Mouse (Mus musculus) brain, adult 2 months (tissue): ENCODE data around the gene 1700061G19Rik.

Experiments
- DNase-seq: peaks from one replicate; pipeline ENCODE4 v3.0.0; 2011; ENCODE audit warnings: low read depth, low spot score

1700061G19Rik gene

DNA sequence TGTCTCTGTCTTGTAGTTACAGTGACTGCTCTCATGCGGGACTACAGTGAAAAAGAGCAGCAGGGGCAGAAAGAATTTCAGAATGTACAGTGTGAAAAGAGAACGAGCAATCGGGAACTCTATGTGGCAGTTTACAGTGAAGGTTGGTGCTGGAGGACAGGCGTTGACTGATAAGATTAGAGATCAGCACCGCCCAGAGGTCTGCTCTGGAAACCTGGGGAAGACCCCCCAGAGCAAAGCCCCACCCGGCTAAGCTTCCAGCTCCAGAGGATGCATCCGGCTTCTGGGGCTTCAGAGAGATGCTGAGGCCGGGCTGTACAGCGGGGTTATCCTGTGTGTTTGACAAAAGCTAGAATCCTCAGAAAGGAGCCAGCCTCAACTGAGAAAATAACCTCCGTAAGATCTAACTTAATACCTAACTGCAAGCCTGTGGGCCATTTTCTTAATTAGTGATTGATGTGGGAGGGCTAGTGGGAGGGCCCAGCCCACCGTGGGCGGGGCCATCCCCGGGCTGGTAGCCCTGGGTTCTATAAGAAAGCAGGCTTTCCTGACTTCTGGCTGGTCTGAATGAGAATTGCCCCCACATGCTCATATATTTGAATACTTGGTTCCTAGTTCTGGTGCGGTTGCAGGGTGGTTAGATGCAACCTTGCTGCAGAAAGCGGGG, 4.9 kb upstream of the 1700061G19Rik start:
- no peak for DNase-seq

DNA sequence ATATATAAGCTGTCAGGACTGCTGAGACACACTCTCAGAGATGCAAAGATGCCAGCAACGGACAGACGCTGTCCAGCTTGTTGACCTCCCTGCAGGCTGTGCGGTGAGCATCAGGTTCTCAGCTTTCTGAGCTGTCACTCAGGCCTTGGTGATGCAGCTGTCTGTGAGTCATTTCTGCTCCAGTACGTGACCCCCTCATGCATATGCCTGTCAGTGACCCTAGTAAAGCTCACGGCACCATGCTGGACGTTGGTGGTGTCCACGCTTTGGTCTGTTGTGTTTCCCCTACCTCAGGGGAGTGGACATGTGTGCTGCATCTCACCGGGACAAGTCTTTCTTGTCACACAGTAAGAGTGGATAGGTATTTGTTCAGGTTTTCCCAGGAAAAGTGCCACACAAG, 3.5 kb upstream of the 1700061G19Rik start:
- DNase-seq = no peak

DNA sequence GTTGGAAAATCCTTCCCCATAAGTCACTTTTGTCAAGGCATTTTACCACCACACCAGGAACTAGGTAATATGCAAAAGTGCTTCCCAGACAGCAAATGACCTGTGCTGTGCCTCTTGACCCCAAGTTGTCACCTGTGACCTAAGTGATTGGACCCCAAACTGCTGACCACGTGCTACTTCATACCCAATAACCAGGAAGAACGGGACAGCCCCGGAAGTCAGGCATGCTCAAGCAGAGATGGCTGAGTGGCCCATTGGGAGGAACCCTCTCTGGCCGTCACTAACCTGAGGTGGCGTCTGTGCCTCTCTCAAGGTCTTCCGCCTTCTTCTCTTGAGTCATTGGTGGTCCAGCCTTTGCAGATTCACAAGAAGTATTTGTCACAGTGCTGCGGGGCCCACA, 2.8 kb upstream of the 1700061G19Rik start:
- DNase-seq = no peak

DNA sequence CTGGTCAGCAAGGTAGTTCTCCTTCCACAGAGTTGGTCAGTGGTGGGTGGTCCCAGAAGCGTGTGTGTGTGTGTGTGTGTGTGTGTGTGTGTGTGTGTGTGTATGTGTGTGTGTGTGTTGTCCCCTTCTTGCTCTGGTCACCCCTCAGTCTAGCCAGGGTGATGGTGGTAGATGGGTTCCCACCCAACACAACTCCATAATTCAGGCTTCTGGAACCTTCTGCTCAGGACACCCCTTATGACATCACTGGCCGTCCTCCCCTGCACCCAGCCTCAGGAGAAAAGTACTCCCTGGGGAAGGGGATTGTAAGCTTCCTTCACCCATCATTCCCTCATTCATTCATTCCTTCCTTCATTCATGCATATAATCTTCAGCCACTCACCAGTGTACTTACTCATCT, 1.0 kb upstream of the 1700061G19Rik start, which contains the start of gene Acsbg2:
Acsbg2 (minus strand) TSS at position 211 of the 400 bp plus-strand sequence.
- no peak for DNase-seq

DNA sequence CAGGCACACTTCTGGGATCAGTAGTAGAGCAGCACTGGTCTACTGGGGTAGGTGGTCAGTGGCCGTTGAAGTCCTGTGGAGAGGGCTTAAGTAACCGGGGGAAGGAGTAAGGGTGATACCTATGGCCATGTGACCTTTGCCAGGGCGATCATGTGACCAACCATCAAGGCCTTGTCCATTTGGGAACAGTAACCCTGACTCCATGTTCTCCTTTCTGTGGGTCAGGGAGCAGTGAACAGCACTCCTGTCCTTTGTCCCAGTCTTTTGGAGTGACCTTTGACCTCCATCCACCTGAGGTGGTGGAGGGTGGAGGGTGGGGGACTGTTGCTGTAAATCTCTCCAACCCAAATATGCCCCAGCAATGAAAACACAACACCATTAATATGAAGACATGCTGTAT, 1.2 kb downstream of the 1700061G19Rik start:
- DNase-seq = no peak

DNA sequence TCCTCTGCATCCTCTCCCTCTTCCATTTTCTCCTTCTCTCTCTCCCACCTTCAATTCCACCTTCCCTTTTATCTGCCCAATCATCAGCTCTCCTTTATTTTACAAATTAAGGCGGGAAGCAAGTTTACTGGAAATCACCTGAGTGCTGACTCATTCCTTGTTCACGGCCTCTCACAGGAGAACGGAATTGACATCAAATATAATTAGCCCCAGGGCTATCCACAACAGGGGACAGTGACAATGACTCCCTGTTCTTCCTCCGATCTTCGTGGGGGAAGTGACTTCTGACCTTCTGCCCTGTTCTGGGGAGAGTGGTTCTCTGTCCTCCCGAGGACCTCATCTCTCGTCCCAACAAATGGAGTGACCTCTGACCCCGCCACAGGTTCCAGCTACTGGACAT, 1.7 kb downstream of the 1700061G19Rik start:
- DNase-seq = no peak

DNA sequence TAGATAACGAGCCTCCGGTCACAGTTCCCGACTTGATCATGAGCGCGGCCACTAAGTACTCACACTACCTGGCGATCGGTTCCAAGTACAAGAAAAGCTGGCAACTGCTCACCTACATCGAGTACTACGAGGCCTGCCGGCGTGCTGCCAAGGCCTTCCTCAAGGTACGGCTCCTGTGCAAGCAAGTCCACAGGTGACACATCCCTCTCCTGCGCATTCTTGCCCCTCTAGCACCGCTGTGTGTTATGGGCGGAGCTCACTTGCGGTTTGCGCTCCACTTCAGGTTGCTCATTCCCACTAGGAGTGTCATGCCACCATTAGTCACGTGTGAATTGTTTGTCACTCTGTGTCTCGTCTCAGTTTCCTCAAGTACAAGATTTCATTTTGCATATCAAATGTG, 2.1 kb downstream of the 1700061G19Rik start:
- DNase-seq = no peak

DNA sequence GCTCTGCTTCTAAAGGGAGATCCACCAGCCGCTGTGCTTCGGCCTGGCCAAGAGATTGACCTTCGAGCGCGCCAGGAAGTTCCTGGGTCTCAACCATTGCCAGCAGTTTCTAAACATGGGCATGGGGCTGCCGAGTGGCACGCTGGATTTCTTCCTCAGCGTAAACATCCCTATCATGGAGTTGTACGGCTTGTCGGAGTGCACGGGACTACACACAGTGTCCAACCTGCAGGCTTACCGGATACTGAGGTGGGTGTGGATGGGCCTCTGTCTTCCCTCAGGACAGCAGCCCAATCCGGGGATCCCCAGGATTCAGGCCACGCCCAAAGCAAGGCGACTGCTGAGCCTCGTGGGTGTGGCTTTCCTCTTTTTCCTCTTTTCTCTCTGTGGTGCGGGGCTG, 8.3 kb downstream of the 1700061G19Rik start:
- DNase-seq = no peak

DNA sequence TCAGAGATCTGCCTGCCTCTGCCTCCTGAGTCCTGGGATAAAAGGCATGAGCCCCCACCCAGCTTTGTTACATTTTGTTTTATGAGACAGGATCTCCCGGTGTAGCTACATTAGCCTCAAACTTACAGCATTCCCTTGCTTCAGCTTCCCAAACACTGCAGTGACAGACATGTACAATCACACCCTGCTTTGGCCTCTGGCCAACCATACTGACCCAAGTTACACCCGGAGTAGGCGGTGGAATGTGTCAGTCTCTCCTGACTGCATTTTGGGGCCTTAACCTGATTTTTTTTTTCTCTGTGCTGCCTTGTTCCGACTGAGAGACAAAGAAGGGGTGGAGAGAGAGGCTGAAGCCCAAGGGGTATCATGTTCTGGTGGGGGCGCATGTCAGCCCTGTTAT, 9.1 kb downstream of the 1700061G19Rik start:
- no peak for DNase-seq

DNA sequence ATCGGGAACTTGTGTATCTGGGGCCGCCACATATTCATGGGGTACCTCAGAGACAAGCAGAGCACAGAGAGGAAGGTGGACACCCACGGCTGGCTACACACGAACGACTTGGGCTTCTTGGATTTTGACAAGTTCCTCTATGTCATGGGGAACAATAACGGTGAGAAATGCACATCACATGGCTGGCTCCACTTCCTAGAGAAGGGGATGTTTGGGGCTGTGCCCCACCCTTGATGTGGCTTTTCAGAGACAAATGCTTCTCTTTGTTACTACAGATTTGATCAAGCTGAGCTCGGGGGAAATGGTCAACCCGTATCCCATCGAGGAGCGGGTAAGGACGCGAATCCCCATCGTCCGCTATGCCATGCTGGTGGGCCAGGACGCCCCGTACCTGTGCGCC, 9.5 kb downstream of the 1700061G19Rik start:
- no peak for DNase-seq

DNA sequence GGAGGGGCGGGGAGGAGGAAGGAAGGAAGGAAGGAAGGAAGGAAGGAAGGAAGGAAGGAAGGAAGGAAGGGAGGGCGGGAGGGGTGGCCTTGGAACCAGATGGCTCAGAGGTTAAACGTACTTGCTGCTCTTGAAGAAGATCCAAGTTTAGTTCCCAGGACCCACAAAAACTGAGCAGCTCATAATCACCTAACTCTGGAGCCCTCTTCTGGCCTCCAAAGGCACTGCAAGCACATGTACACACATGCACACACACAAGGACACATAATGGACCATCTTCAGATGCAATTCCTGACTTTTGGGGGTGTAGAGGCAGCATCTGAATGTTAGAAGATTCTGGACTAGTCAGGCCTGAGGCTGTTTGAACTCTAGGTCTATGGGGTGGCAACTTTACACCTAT, 12.8 kb downstream of the 1700061G19Rik start:
- DNase-seq = no peak

DNA sequence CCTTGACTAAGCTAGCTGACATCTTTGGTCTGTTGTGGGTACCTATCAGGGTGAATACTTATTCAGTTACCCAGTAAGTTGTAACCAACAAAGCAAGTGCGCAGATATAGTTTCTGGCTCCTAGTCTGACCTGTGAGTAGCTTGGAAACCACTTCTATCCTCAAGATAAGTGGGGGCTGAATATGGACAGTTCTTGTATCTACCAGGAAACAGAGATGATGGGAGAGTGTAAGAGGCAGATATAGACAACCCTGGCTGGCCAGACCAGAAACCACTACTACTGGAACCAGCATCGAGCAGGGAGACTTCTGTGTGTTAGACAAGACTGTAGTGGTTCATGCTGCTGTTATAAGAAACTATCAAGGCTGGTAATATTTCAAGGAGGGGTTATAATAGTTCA, 14.7 kb downstream of the 1700061G19Rik start:
- no peak for DNase-seq

DNA sequence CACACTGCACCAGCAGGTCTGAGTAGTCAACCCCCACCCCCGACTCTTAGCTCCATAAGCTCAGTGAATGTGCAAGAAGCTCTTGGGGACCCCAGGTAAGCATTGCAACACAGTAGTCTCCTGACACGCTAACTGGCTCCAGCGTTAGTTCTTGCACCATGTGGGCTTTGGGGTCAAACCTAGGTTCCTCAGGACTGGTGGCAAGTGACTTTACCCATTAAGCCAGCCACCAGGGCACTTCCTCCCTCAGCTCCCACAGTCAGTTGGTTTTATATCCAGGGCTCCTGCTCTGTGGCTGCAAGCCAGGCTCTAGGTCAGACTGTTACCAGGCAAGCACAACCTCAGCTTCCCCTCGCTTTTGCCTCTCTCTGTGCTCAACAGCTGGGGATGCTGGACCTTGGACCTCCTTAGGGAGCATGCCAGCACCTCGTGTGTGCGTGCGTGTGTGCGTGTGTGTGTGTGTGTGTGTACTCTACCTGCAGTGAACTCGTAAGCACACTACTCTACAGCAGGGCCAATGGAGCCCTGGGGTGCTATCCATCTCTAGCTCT, 20.2 kb downstream of the 1700061G19Rik start:
- DNase-seq = no peak

DNA sequence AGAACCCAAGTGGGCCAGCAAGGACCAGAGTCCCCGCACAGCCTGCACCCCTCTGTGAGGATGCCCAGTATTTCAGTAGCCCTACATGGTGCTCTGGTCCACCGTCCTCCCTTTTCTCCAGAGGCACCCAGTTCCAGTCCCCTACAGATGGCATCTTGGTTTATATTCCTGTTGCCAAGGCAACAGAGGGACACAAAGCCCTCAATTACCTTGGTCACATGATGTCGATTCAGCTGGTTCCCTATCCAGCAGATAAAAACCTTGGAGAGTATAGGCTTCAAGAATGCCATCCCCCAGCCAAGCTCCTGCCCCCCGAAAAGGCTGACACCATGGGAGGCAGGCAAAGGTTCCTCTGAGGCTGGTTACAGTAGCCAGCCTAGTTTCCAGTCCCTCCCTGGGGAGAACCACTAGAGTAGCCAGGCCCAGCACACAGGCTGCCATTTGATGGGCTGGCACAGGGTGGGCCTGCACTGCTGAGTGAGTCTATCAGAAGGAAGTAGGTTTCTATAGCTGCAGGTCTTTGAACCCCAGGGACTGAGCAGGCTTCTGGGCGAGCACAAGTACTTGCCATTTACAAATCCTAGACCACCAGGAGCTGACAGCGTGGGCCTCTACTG, 21.3 kb downstream of the 1700061G19Rik start:
- peak; percentile 84 for DNase-seq

DNA sequence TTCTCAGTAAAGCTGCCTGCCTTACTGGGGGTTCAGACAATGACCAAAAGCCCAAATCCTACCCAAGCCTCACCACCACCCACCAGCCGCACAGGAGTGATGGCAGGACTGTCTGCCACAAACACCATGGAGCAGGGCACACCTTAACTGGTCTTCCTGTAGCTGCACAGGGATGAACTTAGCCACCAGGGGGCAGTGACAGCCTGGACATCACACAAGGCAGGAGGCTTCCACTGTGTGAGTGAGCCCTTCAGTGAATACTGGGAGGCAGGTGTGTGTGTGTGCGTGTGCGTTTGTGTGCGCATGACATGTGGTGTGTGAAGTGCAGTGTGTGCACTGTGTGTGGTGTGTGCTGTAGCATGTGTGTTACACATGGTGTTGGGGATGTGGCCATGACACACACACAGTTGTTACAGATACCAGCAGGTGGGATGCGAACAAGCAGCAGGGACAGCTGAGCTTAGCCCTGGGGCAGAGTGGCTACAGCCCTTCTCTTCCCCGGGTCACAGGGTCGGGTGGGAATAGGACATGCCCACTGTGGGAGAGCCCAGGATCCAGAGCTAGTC, 22.4 kb downstream of the 1700061G19Rik start:
- DNase-seq = peak; percentile 93

DNA sequence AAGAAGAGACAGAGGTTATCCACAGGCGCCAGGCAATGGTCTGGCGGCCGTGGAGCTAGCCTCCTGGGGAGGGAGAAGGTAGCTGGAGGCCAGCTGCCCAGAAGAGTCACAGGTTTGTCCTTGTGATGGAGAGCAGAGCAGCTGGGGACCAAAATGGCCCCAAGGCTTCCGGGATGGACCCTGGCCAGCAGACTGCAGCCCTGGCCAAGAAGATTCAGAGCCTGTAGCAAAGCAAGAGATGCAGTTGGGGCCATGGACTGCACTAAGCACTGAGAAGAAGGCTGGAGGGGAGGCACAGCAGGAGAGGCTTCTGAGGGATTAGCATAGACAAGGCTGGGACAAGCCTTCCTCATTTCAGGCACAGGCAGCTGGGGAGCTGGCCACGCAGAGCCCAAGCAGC, 27.4 kb downstream of the 1700061G19Rik start:
- peak; percentile 28 for DNase-seq

DNA sequence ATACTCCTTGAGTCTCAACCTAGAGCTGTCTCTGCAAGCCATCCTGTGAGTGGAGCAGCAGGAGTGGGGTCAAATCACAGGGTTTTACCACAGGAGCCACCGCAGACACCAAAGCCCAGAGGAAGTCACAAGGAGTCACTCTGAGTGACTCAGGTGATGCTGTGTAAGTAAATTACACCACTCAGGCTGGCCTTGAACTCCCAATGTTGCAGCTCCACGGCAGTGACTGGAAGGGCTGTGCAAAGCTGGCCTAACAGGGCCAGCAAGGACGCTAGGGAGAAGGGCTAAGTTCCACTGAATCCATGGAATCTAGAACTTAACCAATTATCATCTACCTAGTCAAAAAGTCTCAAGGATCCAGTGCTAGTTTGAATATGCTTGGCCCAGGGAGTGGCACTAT, 30.9 kb downstream of the 1700061G19Rik start:
- no peak for DNase-seq

DNA sequence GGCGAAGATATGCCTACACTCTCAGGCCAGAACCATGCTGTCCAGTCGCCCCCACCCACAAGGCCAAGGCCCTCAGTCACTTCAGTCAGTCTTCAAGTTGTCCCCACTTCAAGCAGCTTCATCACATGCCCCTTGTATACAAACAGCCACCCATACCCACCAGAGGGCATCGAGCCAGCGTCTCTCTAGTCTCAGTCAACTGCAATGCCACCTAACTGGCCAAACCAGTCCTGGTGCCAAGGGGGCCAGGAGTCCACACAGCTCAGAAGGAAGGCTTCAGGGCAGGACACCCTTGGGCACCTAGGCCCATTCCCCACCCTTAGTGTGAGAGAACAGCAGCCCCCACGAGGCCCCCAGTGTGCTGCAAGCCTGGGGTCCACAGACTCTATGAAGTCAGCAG, 31.8 kb downstream of the 1700061G19Rik start:
- DNase-seq = no peak

DNA sequence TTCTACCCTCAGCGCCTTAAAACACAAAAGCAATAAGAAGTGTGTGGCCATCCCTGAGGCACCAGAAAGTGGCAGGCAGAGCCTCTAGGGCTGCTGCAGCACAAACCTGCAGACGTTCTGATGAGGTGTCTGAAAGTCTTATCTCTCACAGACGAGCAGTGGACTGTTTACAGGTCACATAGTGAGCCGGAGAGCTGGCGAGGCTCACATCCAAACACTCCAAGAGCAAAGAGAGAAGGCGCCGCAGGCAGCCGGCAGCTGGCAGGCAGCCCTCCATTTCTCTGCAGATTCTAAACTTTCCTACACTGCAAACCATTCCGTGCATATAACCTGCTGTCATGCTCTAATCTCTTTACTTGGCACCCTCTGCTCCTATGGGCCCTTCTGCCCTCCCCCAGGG, 32.6 kb downstream of the 1700061G19Rik start:
- DNase-seq = peak; percentile 39

DNA sequence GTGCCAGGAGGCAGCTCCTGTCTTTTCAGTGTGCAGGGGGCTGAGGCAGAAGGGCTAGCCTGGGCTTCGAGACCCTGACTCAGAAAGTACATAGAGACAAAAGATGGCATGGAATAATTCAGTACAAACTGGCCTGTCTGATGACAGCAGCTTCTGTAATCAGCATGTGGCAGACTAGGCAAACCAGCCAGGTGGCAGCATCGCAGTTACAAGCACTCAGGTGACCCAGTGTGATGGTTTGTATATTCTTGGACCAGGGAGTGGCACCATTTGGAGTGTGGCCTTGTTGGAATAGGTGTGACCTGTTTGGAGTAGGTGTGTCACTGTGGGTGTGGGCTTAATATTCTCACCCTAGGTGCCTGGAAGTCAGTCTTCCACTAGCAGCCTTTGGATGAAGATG, 34.5 kb downstream of the 1700061G19Rik start:
- peak; percentile 70 for DNase-seq

DNA sequence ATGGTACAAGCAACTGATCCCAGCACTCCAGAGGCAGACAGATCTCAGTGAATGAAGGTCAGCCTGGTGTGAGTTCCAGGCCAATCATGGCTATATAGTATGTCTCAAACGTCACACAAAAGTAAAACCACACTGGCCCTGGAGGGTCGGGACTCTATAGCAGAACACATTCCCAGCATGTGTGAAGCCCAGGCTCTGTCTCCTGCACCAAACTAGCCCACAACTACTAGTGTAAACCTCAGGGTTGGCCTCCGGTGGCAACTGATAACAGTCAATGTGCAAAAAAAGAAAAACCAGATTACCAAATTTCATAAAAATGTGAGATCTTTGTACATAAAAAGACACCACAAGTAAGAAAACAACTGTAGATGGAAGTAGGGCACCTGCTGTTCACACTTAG, 37.7 kb downstream of the 1700061G19Rik start:
- DNase-seq = no peak

DNA sequence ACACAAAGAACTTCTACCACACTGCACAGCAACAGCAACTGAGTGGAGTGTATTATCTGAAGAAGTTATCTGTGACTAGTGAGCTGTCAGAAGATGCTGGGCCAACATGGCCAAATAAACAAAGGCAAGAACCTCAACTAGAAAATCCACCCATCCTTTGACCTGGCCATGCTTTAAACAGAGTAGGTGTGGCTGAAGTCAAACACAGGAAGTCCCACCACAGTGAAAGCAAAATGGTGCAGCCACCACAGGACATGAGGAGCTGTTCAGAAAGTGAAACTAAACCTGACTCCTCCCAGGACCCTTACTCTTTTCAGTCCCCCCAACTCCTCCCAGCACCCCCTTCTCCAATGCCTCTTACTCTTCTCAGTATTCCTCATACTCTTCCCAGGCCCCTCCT, 38.2 kb downstream of the 1700061G19Rik start:
- DNase-seq = no peak

DNA sequence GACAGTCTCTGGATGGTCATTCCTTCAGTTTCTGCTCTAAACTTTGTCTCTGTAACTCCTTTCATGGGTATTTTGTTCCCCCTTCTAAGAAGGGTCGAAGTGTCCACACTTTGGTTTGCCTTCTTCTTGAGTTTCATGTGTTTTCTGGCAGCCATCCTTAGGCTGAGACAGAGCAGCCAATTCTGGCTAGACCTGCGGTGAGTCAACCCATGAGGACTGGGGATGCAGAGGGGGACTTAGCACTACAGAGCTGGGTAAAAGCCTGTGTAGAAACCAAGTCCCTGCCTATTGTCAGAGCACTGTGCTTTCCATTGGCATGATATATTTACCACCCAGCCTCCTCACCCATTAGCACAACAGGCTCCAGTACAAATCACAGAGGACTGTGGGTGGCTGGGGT, 41.9 kb downstream of the 1700061G19Rik start:
- peak; percentile 39 for DNase-seq
